Mouse (Mus musculus) ES-Bruce4 (cell line): ENCODE data around the gene Tbc1d9.

Experiments
- CTCF ChIP-seq: IDR thresholded peaks from one replicate; pipeline ENCODE4 v1.8.1; 2011; ENCODE audit warnings: low read depth, low read length
- POLR2A ChIP-seq: IDR thresholded peaks from one replicate; pipeline ENCODE4 v1.8.1; 2011; ENCODE audit warnings: low read length; ENCODE audit not compliant: insufficient read depth

DNA sequence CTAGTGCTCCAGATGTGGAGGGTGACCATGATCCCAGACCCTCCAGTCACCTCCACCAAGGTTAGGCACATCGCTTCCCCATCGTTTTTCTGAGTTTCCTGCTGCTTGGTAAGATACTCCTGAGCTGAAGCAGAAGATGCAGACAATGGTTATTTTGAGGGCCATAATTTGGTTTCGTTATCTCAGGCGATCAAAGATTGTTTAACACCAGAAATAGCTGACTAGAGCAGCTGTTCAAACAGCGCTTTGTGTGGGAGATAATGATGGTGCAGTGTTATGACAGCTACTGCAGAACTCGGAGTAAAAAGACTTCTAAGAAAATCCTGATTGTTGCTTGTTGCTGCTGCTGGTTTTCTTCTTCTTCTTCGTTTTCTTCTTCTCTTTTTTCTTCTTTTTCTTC lies 40.8 kb downstream of the Tbc1d9 start:
- TF ChIP-seq CTCF (no peak), POLR2A (no peak)
